Mouse (Mus musculus) stomach, postnatal 0 days (tissue): Measurements from ENCODE around the gene Fbxl2.

Source experiments
- CTCF ChIP-seq: IDR thresholded peaks from 2 replicates; pipeline ENCODE4 v1.5.1; 2016; ENCODE audit warnings: antibody characterized with exemption, low read depth, mild to moderate bottlenecking, moderate library complexity
- EP300 ChIP-seq: optimal IDR thresholded peaks from 2 replicates; pipeline ENCODE3; 2016; ENCODE audit warnings: antibody characterized with exemption

DNA sequence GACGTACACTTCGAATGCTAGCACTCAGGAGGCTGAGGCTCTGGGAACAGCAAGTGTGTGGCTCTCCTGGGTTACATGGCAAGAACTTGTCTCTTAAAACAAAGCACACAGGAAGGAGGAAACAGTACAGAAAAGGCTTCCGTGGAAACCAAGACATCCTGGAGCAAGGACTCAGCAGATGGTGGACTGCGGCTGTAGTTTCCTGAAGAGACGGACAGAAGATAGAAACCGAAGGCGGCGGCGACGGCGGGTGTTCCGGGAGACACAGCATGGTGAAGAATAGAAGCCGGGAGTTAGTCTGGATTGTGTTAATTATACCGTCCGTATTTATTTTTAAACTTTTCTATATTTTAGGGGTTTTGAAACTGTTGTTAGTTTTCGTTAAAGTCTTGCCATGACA, 4.8 kb upstream of the Fbxl2 start:
- TF ChIP-seq EP300 = no peak
- no peak for TF ChIP-seq CTCF
